Mouse (Mus musculus): ENCODE measurements around the gene Nsmce3.

GRCm38 (mm10) chr7:64840576-64840895 lies 32.3 kb downstream of the Nsmce3 start:
- TF ChIP-seq POLR2A (IDR thresholded peaks at IDR 0.05; ENCODE audit: insufficient read depth, low read length) = no peak
- no peak for TF ChIP-seq CTCF (IDR thresholded peaks at IDR 0.05; ENCODE audit: low read depth, low read length)

All from ES-Bruce4 (cell line).